Mouse (Mus musculus) frontal cortex, postnatal 36 days (tissue): ENCODE data around the gene Sun3.

Source experiments
- DNase-seq, 2 experiments: peaks; one replicate each; pipeline ENCODE4 v3.0.0; 2022; ENCODE audit warnings: low spot score in 2 of 2

Gene Sun3

GRCm38 (mm10) chr11:9048703-9049060 is at the start of gene Sun3:
Sun3 (minus strand) TSS chr11:9048991.
- DNase-seq, result no peak

DNA sequence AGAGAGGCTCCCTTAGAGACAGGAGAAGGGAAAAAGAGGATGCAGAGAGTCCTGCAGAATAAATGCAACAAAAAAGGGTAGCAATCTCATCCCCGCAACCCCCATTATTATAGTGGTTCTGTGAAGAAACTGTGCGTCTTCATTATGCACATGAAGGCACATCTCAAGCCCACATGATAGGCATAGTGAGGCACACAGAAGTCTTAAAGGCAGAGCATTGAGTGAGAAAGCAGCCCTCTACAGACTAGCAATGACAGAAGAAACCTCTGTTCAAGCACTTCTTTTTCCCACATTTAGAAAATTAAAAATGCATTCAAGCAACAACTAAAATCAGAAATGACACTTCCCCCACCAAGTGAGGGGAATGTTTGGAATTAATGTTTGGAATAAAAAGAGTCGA is 27.7 kb upstream of the Sun3 start:
- no peak for DNase-seq

DNA sequence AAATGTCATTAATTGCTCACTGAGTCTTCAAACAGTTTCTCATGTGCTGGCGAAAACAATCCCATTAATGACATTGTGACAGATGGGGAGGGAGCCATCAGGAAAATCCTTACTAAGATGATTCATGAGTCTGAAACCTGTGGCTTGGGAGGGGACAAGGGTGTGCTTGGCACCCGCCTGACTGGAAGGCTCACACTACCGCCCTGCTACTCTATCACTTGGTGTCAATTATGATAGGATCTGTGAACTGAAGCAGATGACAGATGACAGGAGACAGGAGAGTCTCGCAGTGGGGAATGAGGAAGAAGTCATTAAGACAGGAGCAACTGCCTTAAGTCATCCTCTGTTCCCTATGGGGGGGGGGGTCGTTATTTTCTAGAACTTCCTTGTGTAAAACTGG is 11.7 kb upstream of the Sun3 start:
- DNase-seq, result no peak

- no peak for DNase-seq
These were observed 11.2 kb upstream of the Sun3 start for GRCm38 (mm10) chr11:9060029-9060428.

GRCm38 (mm10) chr11:9057711-9058110 is 8.9 kb upstream of the Sun3 start:
- peak in 1 of 2 experiments; percentile 11 for DNase-seq

GRCm38 (mm10) chr11:9056937-9057336 is 8.1 kb upstream of the Sun3 start:
- DNase-seq, result no peak

DNA sequence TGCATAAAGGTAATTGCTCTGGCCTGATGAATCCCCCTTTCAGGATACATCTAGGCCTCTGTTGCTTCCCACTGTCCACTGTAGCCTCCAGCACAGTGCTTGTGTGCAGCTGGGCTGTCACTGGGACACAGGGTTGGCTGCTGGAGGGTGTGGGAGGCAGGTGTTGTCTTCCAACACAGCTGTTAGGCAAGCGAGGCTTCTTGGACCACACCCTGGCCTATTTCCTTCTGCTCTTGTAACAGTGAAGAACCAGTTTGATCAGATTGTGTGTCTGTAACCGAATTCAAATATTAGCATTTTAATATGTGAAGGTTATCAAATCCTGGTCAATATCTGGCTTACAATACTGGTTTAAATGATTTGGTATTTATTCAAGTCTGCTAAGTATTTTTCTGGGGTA is 3.1 kb upstream of the Sun3 start:
- DNase-seq, result no peak

GRCm38 (mm10) chr11:9050241-9050640 is 1.4 kb upstream of the Sun3 start:
- no peak for DNase-seq

GRCm38 (mm10) chr11:9048011-9048702 is 634 bp downstream of the Sun3 start, which contains the start of gene Gm11992:
Gm11992 (plus strand) TSS chr11:9048594.
- peak; percentile 72 to 86 for DNase-seq

GRCm38 (mm10) chr11:9047044-9047443 is 1.7 kb downstream of the Sun3 start:
- no peak for DNase-seq

GRCm38 (mm10) chr11:9046546-9046945 is 2.2 kb downstream of the Sun3 start:
- DNase-seq, result no peak

DNA sequence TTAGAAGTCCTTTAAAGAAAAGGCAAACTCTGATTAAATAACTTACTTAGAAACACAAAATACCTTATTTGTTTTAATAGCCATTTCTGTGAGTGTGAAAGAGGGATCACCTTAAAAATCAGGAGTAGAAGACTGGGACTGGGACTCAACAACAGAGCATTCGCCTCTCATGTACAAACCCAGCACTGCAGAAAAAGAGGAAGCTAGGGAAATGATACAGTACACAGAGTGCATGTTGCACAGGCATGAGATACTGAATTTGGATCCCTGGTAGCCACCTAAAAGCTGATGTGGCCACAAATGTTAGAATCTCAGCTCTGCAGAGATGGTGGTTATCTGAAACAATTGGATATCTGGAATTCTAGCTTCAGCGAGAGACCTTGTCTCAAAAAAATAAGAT is 17.3 kb downstream of the Sun3 start:
- no peak for DNase-seq

- DNase-seq, result no peak
These were observed 23.6 kb downstream of the Sun3 start for GRCm38 (mm10) chr11:9025211-9025610.

DNA sequence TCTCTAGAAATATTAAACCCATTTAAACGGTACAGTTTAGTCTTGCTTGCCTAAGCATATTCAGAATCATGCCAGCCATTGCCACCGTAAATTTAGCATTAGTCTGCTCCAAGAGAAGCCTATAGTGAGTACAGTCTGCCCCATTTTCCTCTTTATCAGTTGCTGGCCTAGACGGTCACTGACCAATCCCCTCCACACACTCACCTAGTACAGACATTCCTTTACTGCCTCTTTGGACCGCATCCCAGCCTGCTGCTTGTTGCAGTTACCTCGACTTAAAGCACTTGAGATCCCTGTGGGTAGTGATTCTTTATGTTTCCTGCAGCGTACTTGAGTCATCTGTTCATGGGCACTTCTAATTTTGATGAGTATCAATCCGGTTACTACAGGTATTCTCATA is 24.0 kb downstream of the Sun3 start:
- no peak for DNase-seq

- DNase-seq, result no peak
These were observed 28.6 kb downstream of the Sun3 start for GRCm38 (mm10) chr11:9020207-9020606.

DNA sequence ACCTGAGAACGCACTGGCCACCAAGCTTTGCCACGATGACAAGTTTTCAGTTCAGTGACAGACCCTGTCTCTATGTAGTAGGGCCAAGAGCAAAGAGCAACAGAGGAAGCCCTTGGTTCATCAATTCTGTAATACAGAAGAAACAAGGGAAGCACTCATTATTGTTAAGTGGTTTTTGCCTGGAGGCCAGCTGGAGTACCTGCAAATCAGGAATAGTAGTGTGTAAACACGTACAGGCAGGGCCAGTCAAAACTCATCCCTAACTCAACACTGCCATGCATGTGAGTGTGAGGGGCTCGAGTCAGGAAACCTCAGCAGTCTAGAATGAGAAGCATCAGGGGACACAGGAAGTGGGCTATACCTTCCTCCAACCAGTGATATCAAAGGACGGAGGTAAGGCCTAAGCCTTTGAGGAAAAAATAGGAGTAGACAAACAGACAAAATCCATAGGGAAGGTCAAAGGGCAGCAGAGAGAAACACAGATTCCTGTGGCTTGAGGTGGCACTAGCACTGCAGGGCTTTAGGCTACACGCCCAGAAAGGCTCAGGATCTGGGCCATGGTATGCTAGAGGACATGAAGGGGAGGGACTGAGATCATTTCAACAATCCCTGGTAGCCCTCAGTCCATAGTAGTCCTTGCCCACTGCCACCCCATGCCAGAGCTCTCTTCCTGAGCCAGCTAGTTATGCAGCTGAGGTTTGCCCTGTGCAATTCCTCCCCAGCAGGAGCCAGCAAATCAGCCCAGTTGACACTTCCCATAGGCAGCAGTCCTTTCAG is 30.1 kb downstream of the Sun3 start:
- no peak for DNase-seq

- DNase-seq, result no peak
These were observed 34.1 kb downstream of the Sun3 start for GRCm38 (mm10) chr11:9014740-9015139.

DNA sequence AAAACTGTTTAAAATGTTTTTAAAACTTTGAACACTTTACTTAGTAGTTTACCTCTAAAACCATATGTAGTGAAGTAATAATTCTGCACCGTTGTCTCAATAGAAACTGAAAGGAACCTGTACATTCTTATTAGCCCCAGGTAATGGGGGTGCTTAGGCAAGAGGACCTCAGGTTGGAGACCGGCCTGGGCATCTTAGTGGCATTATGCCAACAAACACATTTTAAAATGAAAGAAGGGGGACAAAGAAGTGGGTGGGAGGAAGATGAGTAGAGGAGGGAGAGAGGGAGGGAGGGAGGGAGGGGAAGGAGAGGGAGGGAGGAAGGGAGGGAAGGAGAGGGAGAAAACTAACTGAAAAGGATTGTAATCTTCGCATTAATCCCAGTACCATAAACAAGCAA is 37.4 kb downstream of the Sun3 start:
- no peak for DNase-seq

- peak; percentile 80 to 82 for DNase-seq
These were observed 37.9 kb downstream of the Sun3 start, which contains the start of gene Hus1 for GRCm38 (mm10) chr11:9010853-9011339. Hus1 (minus strand) TSS chr11:9011191.

DNA sequence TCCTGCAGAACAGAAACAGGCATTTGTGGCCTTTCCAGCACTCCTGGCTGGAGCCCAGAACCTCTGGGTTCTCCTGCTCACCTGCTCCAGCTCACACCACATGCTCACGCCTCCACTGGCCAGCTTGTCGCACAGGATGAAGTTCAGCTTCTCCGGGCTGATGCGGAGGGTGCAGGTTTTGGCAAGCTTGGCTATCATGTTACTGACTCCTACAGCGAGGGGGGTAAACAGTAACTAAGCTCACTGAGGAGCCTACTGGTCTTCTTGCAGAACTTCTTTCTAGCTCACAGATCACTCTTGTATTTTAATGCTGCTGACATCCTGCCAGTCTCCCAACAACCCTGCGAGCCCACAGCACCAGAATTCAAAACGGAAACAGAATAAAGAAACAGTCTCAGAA is 38.4 kb downstream of the Sun3 start:
- DNase-seq, result no peak

DNA sequence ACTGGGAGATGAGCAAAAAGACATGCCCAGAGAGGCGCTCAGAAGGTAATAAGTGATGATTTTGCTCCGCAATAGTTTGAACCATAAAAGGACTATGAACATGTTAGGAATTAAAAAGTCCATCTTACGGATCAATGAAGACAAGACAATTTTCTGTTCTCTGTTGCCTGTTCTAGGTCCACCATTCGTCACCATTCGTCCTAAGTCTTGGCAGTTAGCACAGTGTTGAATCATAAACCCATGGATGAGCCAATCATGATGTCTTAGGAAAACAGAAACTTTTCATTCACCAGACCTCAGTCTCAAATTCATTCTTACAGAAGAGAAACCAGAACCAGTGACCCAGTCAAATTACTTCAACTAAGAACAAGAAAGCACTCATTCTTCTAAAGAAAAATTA is 40.0 kb downstream of the Sun3 start:
- no peak for DNase-seq

GRCm38 (mm10) chr11:8988084-8988483 is 60.7 kb downstream of the Sun3 start:
- peak in 1 of 2 experiments; percentile 9 for DNase-seq

- no peak for DNase-seq
These were observed 62.7 kb downstream of the Sun3 start for GRCm38 (mm10) chr11:8986058-8986457.
